Mouse (Mus musculus) C2C12 (cell line): ENCODE results near the gene Yipf1. TPM values are rescaled to one million over a fixed set of nuclear protein-coding genes. Genes with fewer than 3 reads are reported as not detected.

Experiments
- H3K27me3 ChIP-seq: one replicate; pipeline ENCODE4 v1.6.1; 2011; ENCODE audit not compliant: control insufficient read depth, insufficient read depth, insufficient read length
- H3K36me3 ChIP-seq: one replicate; pipeline ENCODE4 v1.6.1; 2011; ENCODE audit not compliant: control insufficient read depth, insufficient read depth
- H3K4me3 ChIP-seq: one replicate; pipeline ENCODE4 v1.5.1; 2011; ENCODE audit warnings: mild to moderate bottlenecking, control low read depth; ENCODE audit not compliant: poor library complexity, insufficient read depth, severe bottlenecking
- H3K79me2 ChIP-seq: one replicate; pipeline ENCODE4 v1.6.1; 2011; ENCODE audit not compliant: control insufficient read depth, insufficient read depth
- H3K79me3 ChIP-seq: one replicate; pipeline ENCODE4 v1.6.1; 2011; ENCODE audit warnings: low read depth, control low read depth
- H3ac ChIP-seq: one replicate; pipeline ENCODE3; 2011; ENCODE audit warnings: low read depth; ENCODE audit not compliant: control insufficient read depth, insufficient read length
- CEBPB ChIP-seq: IDR thresholded peaks from one replicate; pipeline ENCODE4 v1.6.1; 2011; ENCODE audit warnings: low read depth, mild to moderate bottlenecking, control low read depth, moderate library complexity
- CTCF ChIP-seq: IDR thresholded peaks from one replicate; pipeline ENCODE4 v1.5.1; 2011; ENCODE audit not compliant: control insufficient read depth, insufficient read depth, insufficient read length
- FOSL1 ChIP-seq: IDR thresholded peaks from one replicate; pipeline ENCODE4 v1.8.0; 2011; ENCODE audit warnings: mild to moderate bottlenecking, low read length; ENCODE audit not compliant: poor library complexity, insufficient read depth, severe bottlenecking
- MAX ChIP-seq: IDR thresholded peaks from one replicate; pipeline ENCODE4 v1.6.1; 2011; ENCODE audit warnings: mild to moderate bottlenecking, control low read depth
- MYOD1 ChIP-seq: IDR thresholded peaks from one replicate; pipeline ENCODE4 v1.6.1; 2011; ENCODE audit warnings: low read depth; ENCODE audit not compliant: control insufficient read depth, insufficient read length
- MYOG ChIP-seq: IDR thresholded peaks from one replicate; pipeline ENCODE4 v1.6.1; 2011; ENCODE audit not compliant: control insufficient read depth, insufficient read length; ENCODE audit errors: extremely low read depth
- USF1 ChIP-seq: IDR thresholded peaks from one replicate; pipeline ENCODE4 v1.6.1; 2011; ENCODE audit warnings: low read depth, mild to moderate bottlenecking, control low read depth, moderate library complexity
- polyA plus RNA-seq: library from polyadenylated mRNA; unstranded; fragments of >200 nt; fragmentation: generic; extraction: Trizol; gene quantifications from one replicate; pipeline ENCODE4 v1.2.1, GENCODE M21; 2012; ENCODE audit warnings: missing spikeins

The Yipf1 gene
- polyA plus RNA-seq, 1 experiment = 35.1 TPM

DNA sequence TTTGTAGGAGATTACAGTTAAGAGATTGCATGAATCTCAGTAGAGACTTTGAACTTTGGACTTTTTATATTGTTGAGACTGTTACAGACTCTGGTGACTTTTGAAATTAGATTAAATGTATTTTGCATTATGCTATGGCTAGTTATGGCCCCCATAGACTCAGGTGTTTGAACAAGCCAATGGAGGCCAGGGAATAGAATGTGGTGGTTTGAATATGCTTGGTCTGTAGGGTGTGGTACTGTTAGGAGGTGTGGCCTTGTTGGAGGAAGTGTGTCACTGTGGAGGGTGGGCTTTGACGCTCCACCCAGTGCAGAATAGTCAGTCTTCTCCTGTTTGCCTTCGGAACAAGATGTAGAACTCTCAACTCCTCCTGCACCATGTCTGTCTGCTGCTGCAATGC, 8.9 kb downstream of the Yipf1 start:
- TF ChIP-seq MAX = no peak
- peaks cover 15% of the 10 kb centered on the region for H3K36me3 ChIP-seq
- no peak overlapping the region for H3ac ChIP-seq
- H3K27me3 ChIP-seq = no peaks in the 10 kb centered on the region
- H3K4me3 ChIP-seq = no peak overlapping the region
- no peaks in the 10 kb centered on the region for H3K79me2 ChIP-seq
- H3K79me3 ChIP-seq = no peaks in the 10 kb centered on the region

DNA sequence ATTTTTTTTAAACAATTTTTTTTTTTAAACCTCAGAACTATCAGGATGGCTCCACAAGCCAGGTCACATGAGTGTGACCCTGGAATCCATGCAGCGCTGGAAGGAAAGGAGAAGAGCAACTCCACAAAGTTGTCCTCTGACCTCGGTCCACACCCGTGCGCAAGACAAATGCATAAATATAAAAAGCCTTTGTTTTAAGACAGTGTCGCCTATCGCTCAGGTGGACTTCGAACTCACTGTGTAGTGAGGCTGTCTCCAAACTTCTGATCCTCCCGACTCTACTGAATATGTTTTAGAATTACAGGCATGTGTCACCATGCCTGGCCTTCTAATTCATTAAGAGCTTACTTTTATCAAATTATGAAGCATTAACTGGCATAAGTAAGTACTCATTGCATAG, 14.4 kb downstream of the Yipf1 start:
- Histone ChIP-seq H3ac (no peak overlapping the region), H3K27me3 (no peaks in the 10 kb centered on the region), H3K79me2 (no peaks in the 10 kb centered on the region), H3K4me3 (no peak overlapping the region), H3K79me3 (no peaks in the 10 kb centered on the region), H3K36me3 (peaks cover under 1% of the 10 kb centered on the region)
- TF ChIP-seq MYOG (no peak), CTCF (no peak)

DNA sequence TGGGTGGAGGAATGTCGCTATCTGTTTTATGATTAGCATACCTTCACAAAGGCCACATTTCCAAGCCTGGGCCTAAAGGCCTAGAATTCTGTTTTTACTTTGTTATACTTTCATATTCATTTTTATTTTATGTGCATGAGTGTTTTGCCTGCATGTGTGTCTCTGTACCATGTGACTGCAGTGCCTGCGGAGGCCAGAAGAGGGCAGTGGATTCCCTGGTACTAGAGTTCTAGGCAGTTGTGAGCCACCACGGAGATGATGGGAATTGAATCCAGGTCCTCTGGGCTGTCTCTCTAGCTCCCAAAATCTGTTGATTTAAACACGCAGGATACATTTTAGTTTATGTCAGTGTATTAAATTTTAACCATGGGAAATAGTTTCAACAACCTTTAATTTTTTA, 19.4 kb downstream of the Yipf1 start:
- TF ChIP-seq USF1 (peak; percentile 52), MYOG (no peak)
- H3ac ChIP-seq = no peak overlapping the region
- H3K79me3 ChIP-seq = no peaks in the 10 kb centered on the region
- no peaks in the 10 kb centered on the region for H3K27me3 ChIP-seq
- H3K36me3 ChIP-seq = no peaks in the 10 kb centered on the region
- no peak overlapping the region for H3K4me3 ChIP-seq
- no peaks in the 10 kb centered on the region for H3K79me2 ChIP-seq

DNA sequence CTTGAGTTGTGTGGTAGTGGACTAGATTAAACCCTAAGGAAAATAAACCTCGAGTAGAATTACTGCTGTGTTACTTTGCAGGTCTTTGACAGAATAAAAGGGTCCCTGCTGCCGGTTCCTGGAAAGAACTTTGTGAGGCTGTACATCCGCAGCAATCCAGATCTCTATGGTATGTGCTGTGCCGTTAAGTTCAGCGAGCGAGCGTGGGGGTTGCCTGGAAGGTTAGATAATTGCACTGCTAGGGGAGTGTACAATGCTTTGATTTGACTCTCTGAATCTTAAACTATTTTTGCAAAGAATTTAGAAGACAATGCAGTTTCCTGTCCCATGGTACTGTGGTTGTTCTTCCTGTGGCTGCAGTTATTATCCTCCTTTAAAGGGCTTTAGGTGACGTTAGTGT, 22.2 kb downstream of the Yipf1 start:
- Histone ChIP-seq H3K79me2 (no peaks in the 10 kb centered on the region), H3K79me3 (no peaks in the 10 kb centered on the region), H3ac (no peak overlapping the region), H3K27me3 (no peaks in the 10 kb centered on the region), H3K36me3 (no peaks in the 10 kb centered on the region), H3K4me3 (no peak overlapping the region)
- TF ChIP-seq CEBPB = no peak
- TF ChIP-seq MAX = no peak
- TF ChIP-seq USF1 = no peak
- TF ChIP-seq MYOG = no peak
- TF ChIP-seq FOSL1 = no peak
- TF ChIP-seq CTCF = no peak

DNA sequence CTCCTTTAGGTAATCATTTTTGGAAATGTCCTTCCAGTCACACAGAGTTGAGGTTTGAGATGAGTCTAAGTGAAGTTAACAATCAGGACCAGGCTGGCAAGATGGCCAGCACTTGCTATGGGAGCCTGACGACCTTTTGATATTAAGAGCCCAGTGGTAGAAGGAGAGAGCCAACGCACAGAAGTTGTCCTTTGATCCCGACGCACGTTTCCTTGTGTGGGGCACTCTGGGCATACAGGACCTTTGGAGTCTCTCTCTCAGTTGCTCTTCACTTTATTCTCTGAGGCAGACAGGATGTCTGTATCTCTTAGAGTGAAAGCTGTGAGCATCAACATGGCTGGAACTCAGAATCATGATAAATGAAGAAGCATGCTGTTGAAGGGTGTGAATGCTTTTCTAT, 23.3 kb downstream of the Yipf1 start:
- Histone ChIP-seq H3K27me3 (no peaks in the 10 kb centered on the region), H3ac (no peak overlapping the region), H3K79me3 (no peaks in the 10 kb centered on the region), H3K4me3 (no peak overlapping the region), H3K36me3 (peaks cover 3% of the 10 kb centered on the region), H3K79me2 (no peaks in the 10 kb centered on the region)
- no peak for TF ChIP-seq FOSL1
- no peak for TF ChIP-seq MYOG
- TF ChIP-seq MAX = no peak
- no peak for TF ChIP-seq CTCF
- no peak for TF ChIP-seq USF1
- TF ChIP-seq CEBPB = no peak

DNA sequence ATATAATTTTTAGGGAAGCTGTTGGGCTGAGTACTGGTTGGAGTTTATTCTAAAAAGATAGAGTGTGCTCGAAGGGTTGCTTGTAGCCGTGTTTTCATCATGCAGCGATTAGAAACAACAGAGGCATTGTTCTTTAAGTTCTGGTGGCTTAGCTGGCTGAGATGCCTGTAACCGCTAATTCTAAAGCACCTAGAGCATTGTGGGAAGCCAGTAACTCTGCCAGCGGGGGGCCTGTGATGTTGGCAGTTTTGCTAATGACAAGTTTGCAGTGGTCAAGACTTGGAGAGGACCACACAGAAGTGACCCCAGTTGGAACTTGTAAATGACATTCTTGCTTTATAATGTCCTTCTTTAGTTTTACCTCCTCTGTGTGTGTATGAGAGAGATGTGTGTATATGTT, 27.2 kb downstream of the Yipf1 start:
- TF ChIP-seq MYOD1 (no peak), USF1 (no peak), CEBPB (no peak), MYOG (no peak), FOSL1 (no peak), CTCF (no peak), MAX (no peak)

DNA sequence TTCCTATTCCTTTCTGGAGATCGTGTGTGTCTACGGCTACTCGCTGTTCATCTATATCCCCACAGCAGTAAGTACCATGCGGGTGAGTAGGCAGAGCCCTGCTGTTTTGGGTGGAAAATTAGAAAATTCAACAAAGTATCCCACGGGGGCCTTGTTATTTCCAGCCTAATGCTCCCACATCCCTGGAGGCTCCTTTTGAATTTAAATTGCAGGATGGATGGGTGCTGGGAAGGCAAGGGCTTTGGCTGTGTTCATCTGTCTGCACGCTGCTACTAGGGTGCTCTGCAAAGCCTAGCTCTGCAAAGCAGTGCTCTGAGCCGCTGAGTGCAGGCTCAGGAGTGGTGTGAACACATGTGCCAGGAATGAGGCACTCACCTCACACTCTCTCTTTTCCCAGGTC, 30.4 kb downstream of the Yipf1 start:
- H3K79me2 ChIP-seq = no peaks in the 10 kb centered on the region
- no peaks in the 10 kb centered on the region for H3K79me3 ChIP-seq
- H3K27me3 ChIP-seq = no peaks in the 10 kb centered on the region
- H3ac ChIP-seq = no peak overlapping the region
- H3K36me3 ChIP-seq = peaks cover 3% of the 10 kb centered on the region
- TF ChIP-seq MYOG (no peak), USF1 (no peak), CTCF (no peak), MAX (no peak), MYOD1 (no peak), CEBPB (no peak), FOSL1 (no peak)
- no peak overlapping the region for H3K4me3 ChIP-seq

More for the DNA sequence above, 27.2 kb downstream of the Yipf1 start:
- H3K4me3 ChIP-seq = no peak overlapping the region
- no peak overlapping the region for H3ac ChIP-seq
- H3K79me2 ChIP-seq = no peaks in the 10 kb centered on the region
- peaks cover 3% of the 10 kb centered on the region for H3K36me3 ChIP-seq
- no peaks in the 10 kb centered on the region for H3K27me3 ChIP-seq
- H3K79me3 ChIP-seq = no peaks in the 10 kb centered on the region
